Mouse (Mus musculus) ovary, adult 18-20 months (tissue): Measurements from ENCODE around the gene Vps35l.

Experiments used
- DNase-seq: peaks from one replicate; pipeline ENCODE4 v3.0.0; 2022; ENCODE audit warnings: low spot score, mixed read lengths

Gene Vps35l

DNA sequence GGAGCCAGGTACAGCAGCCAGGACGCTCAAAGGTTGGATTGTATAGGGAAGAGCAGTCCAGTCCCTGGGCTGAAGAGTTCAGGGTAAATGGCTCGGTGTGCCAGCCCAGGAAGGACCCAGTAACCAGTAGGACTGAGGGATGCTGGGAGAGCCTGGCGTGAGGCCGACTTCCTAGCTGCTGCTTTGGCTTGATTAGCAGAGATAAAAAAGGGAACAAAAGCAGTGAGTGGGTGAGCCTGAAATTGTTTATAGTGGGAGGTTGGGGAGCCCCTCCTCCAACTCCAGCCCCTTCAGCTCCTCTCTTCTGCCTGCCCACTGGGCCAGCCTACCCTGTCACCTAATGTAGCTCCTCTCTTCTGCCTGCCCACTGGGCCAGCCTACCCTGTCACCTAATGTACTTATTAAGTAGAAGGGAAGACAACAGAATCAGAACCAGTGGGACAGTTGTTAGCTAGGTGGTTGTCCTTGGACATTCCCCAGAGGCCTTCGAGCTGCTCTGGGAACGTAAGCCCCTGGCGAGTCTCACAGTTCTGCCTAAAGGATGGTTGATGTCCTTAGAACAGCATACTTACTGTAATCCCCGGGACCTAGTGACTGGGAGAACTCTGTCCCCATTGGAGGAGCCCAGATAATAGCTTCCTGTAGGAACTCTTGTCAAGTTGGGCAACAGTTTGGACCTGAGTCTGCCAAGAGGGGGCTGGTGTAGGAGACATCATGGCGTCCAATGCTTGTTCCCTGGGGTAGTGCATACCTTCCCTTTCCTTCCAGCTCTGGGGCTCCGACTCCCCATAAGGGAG lies 37.8 kb downstream of the Vps35l start:
- peak; percentile 69 for DNase-seq

DNA sequence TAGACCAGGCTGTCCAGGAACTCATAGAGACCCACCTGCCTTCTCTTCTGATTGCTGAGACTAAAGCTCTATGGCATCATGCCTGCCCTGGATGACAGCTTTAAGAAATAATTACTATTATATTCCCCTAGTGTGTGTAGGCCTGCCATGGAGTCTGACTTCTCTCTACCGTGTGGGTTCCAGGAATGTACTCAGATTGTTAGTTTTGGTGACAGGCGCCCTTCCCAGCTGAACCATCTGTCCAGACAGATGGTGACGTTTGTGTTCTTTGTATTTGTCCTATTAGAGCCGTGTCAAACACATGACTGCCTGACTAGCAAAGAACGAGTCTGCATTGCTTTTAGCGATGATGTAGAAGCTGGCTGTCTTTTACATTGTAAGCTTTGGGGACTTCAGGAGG lies 38.5 kb downstream of the Vps35l start:
- DNase-seq = no peak

DNA sequence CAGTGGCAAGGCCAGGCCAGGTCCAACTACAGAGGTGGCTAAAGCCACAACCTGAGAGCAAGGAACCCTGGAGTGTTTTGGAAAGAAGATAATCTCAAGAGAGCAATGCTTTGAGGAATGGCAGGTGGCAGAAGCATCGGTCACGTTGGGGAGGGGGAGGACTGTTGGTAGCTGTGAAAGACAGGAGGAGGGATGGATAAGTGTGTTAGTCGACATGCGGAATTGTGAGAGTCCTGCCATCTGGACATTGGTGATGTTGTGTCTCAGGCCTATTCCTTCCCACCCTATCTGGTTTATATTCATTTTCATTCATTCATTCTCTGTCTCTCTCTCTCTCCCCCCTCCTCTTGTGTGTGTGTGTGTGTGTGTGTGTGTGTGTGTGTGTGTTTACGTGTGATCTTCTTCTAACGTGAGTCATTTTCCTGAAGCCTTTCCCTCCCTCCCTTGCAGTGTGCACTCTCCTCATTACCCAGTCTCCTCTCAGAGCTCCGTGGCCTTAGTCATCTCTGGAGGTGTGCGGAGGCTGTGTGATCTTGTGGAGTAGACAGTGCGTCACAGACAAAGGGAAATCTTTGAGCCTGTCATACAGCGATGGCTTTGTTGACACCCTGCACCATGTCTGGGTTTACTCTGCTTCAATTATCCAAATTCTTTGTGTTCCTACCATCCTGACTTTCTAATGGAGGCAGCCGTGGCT lies 43.4 kb downstream of the Vps35l start:
- DNase-seq = no peak

DNA sequence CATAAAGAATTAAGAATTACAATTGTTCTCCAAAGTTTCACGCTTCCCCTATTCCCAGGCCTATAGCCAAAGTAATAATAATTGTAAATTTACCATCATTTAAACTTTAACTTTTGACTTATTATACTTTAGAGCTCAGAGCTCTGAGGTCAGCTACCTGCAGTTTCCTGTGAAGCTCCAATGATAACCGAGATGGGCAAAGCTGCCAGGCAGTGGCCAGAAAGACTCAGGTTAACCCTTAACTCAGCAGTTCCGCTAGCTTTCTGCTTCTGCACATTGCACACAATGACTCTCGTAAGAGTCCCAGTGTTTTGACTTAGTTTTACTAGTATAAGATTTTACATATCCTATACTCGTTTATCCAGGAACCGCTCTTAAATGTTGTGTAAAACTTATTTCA lies 46.1 kb downstream of the Vps35l start:
- no peak for DNase-seq

DNA sequence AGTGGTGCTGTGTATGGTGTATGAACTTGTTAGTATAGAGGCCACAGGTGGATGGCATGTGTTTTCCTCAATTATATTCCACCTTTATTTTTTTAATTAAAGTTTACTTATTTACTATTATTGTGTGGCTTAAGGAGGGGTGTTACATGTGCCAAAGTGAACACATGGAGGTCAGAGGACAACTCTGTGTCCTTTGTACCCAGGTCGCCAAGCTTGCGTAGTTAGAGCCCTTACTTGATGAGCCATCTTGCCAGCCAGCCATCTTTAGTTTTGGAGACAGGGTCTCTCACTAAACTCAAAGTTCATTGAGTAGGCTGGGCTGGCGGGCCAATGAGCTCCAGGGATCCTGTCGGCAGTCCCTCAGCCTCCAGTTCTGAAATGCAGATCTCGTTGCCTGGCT lies 47.3 kb downstream of the Vps35l start:
- DNase-seq = no peak

DNA sequence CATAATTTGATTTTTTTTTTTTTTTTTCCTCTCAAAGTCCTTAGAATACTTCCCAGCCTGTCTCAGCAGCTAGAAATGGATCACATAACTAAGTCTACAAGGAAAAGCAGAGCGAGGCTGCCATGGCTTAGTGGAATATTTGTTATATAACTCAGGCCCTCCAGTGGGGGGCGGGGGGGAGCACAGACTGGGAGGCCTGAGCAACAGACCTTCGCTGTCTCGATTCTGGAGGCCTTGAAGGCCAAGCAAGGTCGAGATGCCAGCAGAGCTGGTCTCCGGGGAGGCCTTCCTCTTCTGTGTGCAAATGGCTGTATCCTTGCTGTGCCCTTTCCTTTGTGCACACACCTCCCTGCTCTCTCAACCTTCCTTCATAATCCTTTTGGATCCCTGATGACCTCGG lies 48.5 kb downstream of the Vps35l start:
- DNase-seq = peak; percentile 76

DNA sequence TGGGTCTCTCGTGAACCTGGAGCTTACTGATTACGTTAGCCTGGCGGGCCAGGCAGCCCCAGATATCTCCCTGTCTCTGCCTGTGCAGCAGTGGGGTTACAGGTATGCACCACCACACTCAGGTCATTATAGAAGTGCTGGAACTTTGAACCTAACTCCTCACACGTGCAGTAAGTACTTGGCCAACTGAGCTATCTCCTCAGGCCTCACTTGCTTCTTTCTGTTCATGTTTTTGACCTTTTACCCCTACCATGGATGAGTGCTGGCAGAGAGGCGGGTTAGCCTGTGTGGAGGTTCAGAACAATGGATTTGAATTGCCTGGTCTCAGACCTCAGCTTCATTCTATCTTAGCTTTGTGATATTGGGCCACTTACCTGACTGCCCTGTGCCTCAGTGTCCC lies 50.3 kb downstream of the Vps35l start:
- no peak for DNase-seq

DNA sequence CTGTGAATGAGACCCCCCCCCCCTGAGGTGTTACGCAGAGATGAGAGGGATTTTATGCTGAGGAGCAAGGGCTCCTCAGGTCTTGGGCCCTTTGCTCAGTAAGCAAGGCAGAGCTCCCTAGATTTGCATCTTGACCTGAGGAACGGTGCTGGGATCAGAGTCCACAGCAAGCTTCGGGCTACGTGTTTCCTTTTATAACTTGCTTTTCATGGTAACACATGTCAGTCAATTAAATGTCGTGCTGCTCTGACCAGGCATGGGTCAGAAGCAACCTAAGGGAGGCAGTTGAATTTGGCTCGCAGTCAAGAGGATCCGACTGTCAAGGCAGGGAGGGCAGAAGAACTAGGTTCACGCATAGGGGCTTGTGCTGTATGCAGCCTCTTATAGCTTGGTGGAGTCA lies 53.9 kb downstream of the Vps35l start:
- no peak for DNase-seq

DNA sequence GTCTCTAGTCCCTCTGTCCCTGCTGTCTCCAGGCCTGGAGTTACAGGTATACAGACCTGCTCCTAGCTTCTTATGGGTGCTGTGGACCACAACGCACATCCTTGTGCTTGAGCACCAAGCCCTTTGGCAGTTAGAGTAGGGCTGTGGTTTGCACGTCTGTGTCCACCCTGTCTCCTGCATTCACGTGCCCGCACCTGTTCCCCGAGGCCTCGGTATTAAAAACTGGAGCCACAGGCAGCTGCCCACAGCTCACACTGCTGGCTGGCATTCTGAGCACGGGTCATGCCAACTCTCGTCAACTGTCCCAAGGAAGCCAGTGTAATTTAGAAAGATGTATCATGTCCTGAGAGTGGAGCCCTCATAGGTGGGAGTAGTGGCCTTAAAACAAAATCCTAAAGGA lies 55.8 kb downstream of the Vps35l start:
- no peak for DNase-seq

DNA sequence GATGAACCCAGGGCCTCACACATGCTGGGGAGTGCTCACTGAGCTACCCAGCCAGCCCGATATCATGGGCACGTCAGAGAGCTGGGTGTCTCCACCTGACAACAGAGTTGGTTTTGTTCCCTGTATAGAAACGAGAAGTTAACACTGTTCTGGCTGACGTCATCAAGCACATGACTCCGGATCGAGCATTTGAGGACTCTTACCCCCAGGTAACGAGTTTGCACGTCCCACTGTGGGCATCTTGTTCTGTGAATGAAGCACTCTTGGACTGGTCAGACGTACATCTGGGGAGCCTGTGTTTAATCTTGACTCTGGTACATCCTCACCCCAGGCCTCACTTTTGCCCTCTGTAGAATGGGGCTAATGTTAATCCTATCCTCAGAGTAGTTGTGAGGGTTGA lies 56.8 kb downstream of the Vps35l start:
- DNase-seq = no peak

DNA sequence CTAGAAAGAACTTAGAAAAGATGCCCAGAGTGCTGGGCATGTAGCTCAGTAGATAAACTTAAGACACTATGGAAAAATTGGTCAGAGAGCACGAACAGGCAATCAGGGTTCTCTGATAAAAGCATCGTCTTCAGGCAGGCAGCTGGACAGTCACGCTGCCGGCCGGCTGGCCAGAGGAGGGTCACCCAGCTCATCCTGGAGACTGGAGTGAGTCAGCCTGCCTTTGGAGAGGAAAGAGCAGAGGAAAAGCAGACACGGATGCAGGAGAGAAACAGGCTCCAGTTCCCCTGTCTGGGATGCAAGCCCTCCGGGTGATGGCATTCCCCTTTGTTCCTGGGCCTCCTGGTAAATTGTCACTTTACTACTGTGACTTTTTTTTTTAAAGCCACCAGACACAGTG lies 57.6 kb downstream of the Vps35l start:
- no peak for DNase-seq

DNA sequence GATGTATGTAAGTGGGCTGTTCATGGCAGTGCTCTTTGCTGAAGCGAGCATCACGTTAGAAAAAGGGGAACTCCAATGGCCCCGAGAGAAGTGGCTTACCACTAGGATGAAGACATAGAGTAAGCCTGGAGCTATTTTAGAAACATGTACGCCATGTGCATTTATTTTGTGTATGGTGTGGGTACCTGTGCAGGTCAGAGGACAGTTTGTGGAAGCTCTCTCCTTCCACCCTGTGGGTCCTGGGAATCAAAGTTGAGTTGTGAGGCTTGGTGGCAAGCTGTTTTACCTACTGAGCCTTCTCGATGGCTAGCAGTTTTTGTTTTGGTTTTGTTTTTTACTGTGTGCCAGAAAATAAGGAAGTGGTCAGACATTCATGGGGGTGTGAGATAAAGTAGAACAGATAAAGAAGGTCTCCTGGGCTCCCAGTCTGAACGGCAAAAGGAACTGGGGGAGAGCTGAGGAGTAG lies 58.1 kb downstream of the Vps35l start:
- DNase-seq = no peak

DNA sequence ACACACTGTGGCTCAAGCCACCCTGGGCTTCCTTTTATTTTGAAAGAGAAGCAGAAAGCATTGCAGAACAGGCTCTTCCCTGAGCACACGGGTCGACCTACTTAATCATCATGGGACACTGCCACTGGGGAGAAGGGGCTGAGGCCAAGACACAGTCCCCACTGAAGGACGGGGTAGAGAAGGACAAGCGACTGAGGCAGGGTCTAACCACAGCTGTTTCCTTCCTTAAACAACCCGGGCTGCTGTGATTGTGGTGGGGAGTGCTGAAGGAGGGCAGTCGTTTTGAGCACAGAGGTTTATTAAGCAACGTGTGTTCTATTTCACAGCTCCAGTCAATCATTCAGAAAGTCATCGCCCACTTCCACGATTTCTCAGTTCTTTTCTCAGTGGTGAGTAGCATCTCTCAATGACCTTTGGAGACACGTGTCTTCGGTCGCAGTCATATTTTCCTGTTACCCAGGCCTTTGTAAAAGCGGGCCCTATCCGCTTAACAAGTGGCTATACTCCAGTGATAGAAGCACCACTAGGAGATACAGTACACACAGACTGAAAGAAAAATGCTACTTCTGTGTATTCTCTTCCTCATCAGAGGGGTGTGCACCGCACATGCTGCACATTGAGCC lies 60.2 kb downstream of the Vps35l start:
- no peak for DNase-seq

DNA sequence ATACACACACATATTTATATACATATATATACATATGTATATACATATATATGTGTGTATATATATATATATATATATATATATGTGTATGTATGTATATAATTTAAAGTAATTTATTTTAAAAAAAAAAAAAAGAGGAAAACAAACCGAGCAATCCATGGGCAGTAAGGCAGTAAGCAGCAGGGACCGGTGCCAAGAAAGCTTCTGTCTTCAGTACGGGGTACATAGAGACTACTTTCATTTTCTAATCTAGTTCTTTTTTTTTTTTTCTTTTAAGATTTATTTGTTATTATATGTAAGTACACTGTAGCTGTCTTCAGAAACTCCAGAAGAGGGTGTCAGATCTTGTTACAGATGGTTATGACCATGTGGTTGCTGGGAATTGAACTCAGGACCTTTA lies 61.8 kb downstream of the Vps35l start:
- DNase-seq = no peak

DNA sequence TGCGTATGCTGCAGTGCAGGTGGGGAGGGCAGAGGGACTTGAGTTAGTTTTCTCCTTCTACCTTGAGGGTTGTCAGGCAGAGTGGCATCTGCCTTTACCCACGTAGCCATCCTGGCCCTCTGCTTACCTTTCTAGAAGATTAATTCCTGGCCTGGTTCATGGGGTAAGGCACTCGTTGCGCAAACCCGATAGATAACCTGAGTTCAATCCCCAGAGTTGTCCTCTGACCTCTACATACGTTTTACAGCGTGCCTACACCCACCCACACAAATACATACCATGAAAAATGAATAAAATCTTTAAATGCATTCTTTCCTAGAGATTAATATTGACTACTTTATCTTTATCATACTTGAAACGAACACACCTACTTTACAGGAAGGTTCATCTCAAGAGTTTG lies 63.4 kb downstream of the Vps35l start:
- DNase-seq = no peak

DNA sequence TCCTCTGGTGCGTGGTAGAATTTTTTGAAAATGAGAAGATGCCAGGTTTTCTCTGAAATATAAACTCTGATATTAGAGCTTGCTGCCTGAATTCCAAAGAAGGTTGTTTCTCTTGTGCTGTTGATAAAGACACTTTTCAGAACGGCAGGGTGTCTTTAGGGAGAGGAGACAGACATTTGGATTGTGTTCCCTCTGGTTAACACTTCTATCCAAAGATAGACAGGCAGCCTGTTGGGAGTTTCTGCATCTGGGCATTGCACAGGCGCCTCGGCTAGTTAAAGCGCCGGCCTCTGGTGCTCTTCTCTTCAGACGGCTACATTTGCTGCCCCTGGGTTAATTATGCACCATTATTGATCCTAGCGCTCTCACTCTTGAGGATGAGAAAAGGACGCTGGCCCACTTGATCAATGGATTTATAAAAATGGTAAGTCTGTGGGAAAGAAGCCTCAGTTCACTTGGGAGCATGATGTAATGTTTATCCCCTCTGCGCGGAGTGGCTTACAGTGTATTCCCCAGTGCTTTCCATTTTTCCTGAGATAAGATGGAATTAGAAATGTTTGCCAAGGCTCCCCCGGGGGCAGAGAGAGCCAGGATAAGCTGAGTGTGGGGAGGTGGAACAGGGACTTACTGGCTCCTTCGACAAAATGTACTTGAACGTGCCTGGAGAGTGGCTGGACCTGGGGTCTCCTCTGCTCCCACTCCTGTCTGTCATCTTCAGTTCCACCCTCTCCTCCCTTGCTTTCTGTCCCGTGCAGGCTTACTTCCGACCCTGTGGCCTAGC lies 66.8 kb downstream of the Vps35l start:
- DNase-seq = no peak

DNA sequence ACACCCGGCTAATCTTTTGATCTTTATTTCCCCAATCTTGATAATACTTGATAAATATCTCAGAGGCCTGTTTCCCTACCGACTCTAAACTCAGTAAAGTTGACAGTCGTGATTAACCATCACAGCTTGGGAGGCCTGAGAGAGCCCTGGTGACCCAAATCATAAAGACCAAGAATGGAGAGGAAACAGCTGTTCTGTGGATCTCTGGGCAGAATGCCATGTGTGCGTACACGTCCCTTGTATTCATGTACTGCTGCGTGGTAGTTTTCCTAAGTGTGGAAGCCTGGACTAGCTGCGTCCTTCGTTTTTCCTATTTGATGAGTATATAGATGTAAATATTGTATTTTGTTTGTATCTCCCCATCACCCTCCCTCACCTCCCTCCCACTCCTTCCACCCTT lies 67.9 kb downstream of the Vps35l start:
- DNase-seq = no peak

DNA sequence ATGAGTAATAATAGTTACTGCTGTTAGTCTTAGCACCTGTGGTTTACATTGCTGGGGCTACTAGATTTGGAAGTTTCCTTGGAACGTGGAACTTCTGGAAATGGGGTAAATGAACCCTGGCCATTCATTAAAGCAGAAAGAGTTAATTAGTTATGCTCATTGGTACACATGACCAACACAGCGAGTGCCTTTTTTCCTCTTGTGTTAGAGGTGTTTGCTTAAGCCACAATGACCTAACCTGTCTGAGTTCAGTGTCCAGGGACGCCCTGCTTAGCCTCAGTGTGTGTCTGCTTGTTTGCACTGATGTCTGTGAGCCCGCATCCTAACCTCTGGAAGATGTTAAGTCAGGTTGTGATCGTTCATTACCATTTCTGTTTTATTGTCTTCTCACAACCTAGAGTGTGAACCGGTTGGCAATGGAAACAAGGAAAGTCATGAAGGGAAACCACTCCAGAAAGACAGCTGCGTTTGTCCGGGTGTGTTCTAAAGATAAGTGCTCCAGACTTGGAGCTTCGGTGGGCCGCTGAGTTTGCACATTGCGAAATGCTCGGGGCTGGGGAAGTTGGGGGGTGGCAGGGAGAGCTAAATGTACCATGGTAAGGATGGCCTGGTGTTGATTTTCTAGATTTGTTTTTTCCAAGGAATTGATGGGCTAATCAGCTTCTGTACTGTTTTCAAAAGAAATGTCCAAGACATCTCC lies 71.5 kb downstream of the Vps35l start:
- DNase-seq = no peak

DNA sequence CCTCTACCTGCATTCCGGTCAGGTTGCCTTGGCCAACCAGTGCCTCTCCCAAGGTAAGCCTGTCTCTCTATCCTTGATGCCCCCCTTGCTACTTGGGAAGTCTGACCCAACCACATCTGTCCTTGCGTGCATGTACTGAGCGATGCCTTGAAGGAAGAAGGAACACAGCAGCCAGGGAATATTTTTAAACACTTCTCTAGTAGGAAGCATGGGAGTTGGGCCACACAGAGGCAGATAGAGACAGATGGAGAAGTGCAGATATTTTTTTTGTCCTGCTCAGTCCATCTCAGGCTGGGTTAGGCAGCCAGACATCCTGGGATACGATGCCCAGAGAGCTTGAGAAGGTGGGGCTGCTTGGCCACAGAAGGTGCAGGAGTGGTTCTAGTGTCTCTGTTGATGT lies 73.6 kb downstream of the Vps35l start:
- DNase-seq = no peak

DNA sequence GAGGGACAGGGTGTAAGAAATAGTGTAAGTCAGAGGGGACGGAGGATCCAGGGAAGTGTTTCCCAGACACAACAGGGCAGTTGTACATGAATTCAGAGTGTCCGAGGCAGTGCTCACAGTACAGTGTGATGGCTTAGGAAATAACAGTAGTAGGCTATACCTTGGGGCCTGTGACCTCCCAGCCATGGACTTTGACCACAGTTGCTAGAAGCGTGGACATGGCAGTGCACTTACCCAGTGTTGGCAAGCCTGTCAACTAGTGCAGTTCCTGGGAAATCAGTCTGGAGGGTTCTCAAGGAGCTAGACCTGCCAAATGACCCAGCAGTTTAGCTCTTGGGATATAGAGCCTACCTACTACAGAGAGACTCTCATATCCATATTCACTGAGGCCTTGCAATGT lies 76.2 kb downstream of the Vps35l start:
- DNase-seq = no peak

DNA sequence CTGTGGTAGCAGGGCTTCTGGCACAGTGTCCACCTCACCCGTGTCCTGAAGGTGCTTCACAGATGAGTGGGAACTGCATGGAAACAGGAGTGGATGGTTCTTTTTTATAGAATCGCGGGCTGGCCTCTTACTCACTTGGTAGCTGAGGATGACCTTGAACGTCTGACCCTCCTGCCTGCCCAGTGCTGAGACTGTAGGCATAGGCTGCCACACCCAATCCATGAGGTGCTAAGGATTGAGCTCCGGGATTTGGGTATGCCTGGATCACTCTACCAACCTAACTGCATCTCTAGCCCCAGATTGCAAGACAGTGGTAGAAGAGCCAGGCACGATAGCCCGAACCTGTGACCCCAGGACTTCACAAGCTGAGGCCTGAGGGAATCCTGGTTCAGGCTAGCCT lies 77.7 kb downstream of the Vps35l start:
- DNase-seq = no peak

DNA sequence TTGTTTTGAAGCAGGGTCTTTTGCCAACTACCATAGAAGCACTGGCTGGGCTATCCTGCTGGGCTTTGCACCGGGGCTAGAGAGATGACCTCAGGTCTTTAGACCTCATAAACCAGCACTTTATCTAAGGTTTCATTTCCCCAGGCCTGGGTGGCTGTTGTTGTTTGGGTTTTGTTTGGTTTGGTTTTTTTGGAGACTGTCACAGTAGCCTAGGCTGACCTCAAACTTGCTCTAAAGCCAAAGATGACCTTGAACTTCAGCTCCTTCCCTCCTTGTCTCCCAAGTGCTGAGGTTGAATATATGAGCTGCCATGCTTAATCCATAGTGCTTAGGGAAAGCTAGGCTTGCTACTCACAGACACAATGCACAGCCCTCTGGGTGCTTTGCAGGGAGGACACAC lies 79.6 kb downstream of the Vps35l start:
- DNase-seq = no peak
